9 mouse cellular contexts compared by ENCODE assay signal in genomic region chr8:70645501-70646224, GRCm38 (mm10). TPM values are rescaled to one million over a fixed set of nuclear protein-coding genes. Genes with fewer than 3 reads are reported as not detected.
DNase-seq lines count a peak whose midpoint lies in the region; ATAC-seq and TF ChIP-seq lines count a peak whose summit lies in the region.
"Had no signal": no experiment of that assay in that cellular context is flagged by ENCODE, and none has a peak within 500 bp of the region (broad histone marks: within the 10 kb centered on the region; RNA-seq: fewer than 3 reads in every experiment).

No protein-coding gene starts in this region.

- TF ChIP-seq CTCF in E14TG2a.4 (conservative IDR thresholded peaks at IDR 0.05; ENCODE audit: low read length), result no peak

- H3K27me3 ChIP-seq in E14TG2a.4 (ENCODE audit: insufficient read depth, low read length), result no peaks in the 10 kb centered on the region
- no peaks in the 10 kb centered on the region for H3K27me3 ChIP-seq in heart, embryonic 16.5 days (ENCODE audit: control insufficient read depth, insufficient read depth, low read length)
- H3K27me3 ChIP-seq in limb, embryonic 10.5 days (ENCODE audit: low read depth, poor library complexity, severe bottlenecking), result no peaks in the 10 kb centered on the region

- no peak overlapping the region for H3K4me2 ChIP-seq in heart, embryonic 16.5 days (ENCODE audit: low read depth, low read length)

- peaks cover 21% of the 10 kb centered on the region for H3K36me3 ChIP-seq in E14TG2a.4 (ENCODE audit: insufficient read depth, low read length)
- peaks cover 9% of the 10 kb centered on the region for H3K36me3 ChIP-seq in heart, embryonic 16.5 days (ENCODE audit: control insufficient read depth, insufficient read depth)
- peaks cover 21% of the 10 kb centered on the region for H3K36me3 ChIP-seq in limb, embryonic 10.5 days

- 51% methylated on average over 17 of the region's 17 CpGs for WGBS in heart, embryonic 16.5 days
- WGBS in limb, embryonic 10.5 days, result 72% methylated on average over 17 of the region's 17 CpGs

- H3K27ac ChIP-seq in heart, embryonic 16.5 days (ENCODE audit: low read length), result peak overlapping the region; percentile 32; the same call in 1 of the 2 replicates
- peak overlapping the region; percentile 79 for H3K27ac ChIP-seq in limb, embryonic 10.5 days

- H3K4me3 ChIP-seq in E14TG2a.4 (replicated peaks; ENCODE audit: low read length), result 0 out of 2 replicates have a peak overlapping the region, but pooled peaks have one; percentile 26
- H3K4me3 ChIP-seq in heart, embryonic 16.5 days (ENCODE audit: low read length), result no peak overlapping the region
- no peak overlapping the region for H3K4me3 ChIP-seq in limb, embryonic 10.5 days

- ATAC-seq in heart, embryonic 16.5 days (replicated peaks; ENCODE audit: extremely low read depth, insufficient read depth, low FRiP score), result no peak

- H3K9me3 ChIP-seq in E14TG2a.4 (ENCODE audit: low read length), result no peaks in the 10 kb centered on the region
- no peaks in the 10 kb centered on the region for H3K9me3 ChIP-seq in heart, embryonic 16.5 days (replicated peaks; ENCODE audit: control insufficient read depth, low read length)
- no peaks in the 10 kb centered on the region for H3K9me3 ChIP-seq in limb, embryonic 10.5 days (replicated peaks)

- H3K4me1 ChIP-seq in E14TG2a.4 (replicated peaks; ENCODE audit: low read depth, low read length), result peaks cover 75% of the 10 kb centered on the region
- H3K4me1 ChIP-seq in heart, embryonic 16.5 days (ENCODE audit: control insufficient read depth, insufficient read depth, low read length), result peaks cover 47% of the 10 kb centered on the region
- H3K4me1 ChIP-seq in limb, embryonic 10.5 days, result peaks cover 50% of the 10 kb centered on the region

- peak; percentile 75 for DNase-seq in adrenal gland, adult 8-10 months
- DNase-seq in limb, embryonic 10.5 days (ENCODE audit: low spot score), result no peak
- DNase-seq in cerebellum, adult 9-11 months, result no peak
- DNase-seq in retina, embryonic 14.5 days (ENCODE audit: low spot score), result no peak
- DNase-seq in retina, postnatal 1 day, result no peak
- DNase-seq: cerebellum, postnatal 36 days had no signal

- peak overlapping the region; percentile 21; the same call in 1 of the 2 replicates for H3K9ac ChIP-seq in heart, embryonic 16.5 days (ENCODE audit: low read length)

RNA-seq across cellular contexts. Expression of gene Gdf15, which starts 13.4 kb away (rescaled TPM):
- total RNA-seq in adrenal gland, adult 8-10 months (2022), result 1 to 10 TPM; 1.8 to 3.5 (median 3.0) TPM
- 1.2 and 1.6 TPM in 2 replicates for polyA plus RNA-seq in heart, embryonic 16.5 days (2015; fragmentation: Nextera tagmentation; extraction: Ambion mirVana)
- not detected in 2 replicates for polyA plus RNA-seq in limb, embryonic 10.5 days (2016; fragmentation: Nextera tagmentation; extraction: Ambion mirVana)
- total RNA-seq: left cerebral cortex, adult 18-20 months had no signal

RNA-seq across cellular contexts. Expression of gene Pgpep1, which starts 14.5 kb away (rescaled TPM):
- 100 to 1,000 TPM; 129 to 163 (median 131) TPM for total RNA-seq in adrenal gland, adult 8-10 months (2022)
- polyA plus RNA-seq in heart, embryonic 16.5 days (2015; fragmentation: Nextera tagmentation; extraction: Ambion mirVana), result 35.5 and 36.7 TPM in 2 replicates
- 44.7 and 45.0 TPM in 2 replicates for polyA plus RNA-seq in limb, embryonic 10.5 days (2016; fragmentation: Nextera tagmentation; extraction: Ambion mirVana)

RNA-seq across cellular contexts. Expression of gene Lsm4, which starts 27.4 kb away (rescaled TPM):
- 100 to 1,000 TPM in 1 of 4 experiments, 10 to 100 TPM in 3; 81.4 to 101 (median 86.6) TPM for total RNA-seq in adrenal gland, adult 8-10 months (2022)
- 252 and 258 TPM in 2 replicates for polyA plus RNA-seq in heart, embryonic 16.5 days (2015; fragmentation: Nextera tagmentation; extraction: Ambion mirVana)
- 405 and 438 TPM in 2 replicates for polyA plus RNA-seq in limb, embryonic 10.5 days (2016; fragmentation: Nextera tagmentation; extraction: Ambion mirVana)

RNA-seq across cellular contexts. Expression of gene Lrrc25, which starts 29.7 kb away (rescaled TPM):
- 1 to 10 TPM; 1.5 to 4.4 (median 3.2) TPM for total RNA-seq in adrenal gland, adult 8-10 months (2022)
- polyA plus RNA-seq in heart, embryonic 16.5 days (2015; fragmentation: Nextera tagmentation; extraction: Ambion mirVana), result 1.8 and 2.3 TPM in 2 replicates
- 0.38 and 0.64 TPM in 2 replicates for polyA plus RNA-seq in limb, embryonic 10.5 days (2016; fragmentation: Nextera tagmentation; extraction: Ambion mirVana)

RNA-seq across cellular contexts. Expression of gene Ssbp4, which starts 37.0 kb away (rescaled TPM):
- total RNA-seq in adrenal gland, adult 8-10 months (2022), result 100 to 1,000 TPM in 2 of 4 experiments, 10 to 100 TPM in 2; 69.3 to 158 (median 120) TPM
- 68.4 and 69.5 TPM in 2 replicates for polyA plus RNA-seq in heart, embryonic 16.5 days (2015; fragmentation: Nextera tagmentation; extraction: Ambion mirVana)
- 164 and 182 TPM in 2 replicates for polyA plus RNA-seq in limb, embryonic 10.5 days (2016; fragmentation: Nextera tagmentation; extraction: Ambion mirVana)
